Mouse (Mus musculus): ENCODE data around the gene Cpt1a.

Cpt1a gene

DNA sequence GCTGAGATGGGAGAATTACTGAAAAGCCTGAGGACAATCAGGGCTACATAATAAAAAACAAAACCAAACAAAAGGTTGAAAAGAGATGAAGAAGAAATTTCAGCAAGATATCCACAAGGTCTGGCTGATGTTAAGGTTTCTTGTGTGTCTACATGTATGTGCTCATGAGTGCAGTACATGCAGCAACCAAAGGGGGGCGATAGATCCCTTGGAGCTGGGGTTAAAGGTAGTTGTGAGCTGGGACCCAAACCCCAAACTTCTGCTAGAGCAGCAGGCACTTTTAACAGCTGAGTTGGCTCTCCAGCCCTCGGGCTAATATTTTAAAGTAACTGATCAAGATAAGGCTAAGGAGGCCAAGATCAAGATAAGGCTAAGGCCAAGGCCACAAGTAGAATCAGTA is 51.9 kb downstream of the Cpt1a start:
- DNase-seq: no peak

DNA sequence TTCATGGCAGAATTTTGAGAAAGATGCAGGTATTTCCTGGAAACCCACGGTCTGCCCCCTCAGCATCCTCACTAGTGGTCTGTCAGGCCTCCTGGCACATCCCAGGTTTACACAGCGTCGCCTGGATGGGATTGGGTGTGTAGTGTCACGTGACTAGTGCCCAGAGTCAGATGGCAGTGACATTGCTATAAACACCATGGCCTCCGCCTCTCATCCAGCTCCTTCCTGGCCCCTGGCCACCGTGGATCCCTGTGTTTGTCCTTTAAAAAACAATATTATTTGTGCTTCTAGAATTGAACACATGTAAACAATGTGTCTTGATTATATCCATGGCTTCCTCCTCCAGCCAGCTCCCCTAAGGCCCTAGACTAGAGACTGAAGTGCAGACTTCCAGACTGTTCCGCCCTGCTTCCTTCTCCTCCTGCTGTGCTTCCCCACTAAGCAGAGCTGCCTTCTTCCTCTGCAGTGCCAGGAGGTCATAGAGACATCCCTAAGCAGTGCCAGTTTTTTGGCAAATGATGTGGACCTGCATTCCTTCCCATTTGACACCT is 53.9 kb downstream of the Cpt1a start:
- no peak for DNase-seq

DNA sequence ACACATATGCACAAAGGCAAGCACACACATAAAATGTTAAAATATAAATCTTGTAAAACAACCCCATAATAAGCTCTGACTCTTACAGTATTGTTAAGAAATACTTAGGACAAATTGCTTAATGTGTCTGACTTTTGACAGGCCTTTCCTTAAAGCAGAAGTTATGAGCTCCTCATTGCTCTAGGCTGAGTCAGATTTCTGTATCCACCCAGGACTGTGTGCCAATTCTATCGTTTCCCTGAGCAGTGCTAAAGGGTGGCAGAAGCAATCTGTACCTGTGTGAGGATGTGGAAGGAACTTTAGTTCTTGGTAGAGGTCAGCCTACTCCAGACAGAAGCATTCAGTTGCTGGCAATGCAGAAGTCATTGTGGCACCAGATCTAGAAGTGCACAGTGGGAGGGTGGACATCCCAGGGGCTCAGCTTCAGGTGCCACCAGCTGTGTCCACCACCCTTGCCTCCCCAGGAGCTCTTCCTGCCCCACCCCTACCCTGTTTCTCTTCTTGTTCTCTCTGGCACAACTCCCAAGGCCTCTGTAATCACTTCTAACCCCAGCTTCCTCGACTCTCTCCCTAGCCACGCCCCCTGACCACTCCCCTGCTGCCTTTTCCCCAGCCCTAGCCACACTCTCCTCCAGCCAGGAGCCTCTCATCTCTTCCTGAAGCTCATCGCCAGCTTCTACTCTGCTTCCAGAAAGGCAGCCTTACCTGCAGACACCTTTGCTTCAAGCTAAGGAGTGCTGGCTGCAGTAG is 55.0 kb downstream of the Cpt1a start:
- DNase-seq: no peak

DNA sequence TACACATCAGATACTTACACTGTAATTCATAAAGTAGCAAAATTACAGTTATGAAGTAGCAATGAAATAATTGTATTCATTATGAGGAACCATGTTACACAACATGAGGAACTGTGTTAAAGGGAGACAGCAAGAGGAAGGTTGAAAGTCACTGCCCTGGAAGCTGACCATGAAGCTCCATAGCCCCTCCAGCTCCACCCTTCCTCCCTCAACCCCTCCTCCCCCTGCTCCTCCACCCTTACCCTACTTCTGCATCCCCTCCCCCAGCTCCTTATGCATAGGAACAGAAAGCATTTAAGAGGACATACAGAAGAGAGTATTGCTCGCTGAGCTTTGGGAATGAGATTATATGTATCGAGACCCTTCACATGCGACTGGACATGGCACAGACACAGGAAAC is 56.5 kb downstream of the Cpt1a start:
- DNase-seq: no peak

DNA sequence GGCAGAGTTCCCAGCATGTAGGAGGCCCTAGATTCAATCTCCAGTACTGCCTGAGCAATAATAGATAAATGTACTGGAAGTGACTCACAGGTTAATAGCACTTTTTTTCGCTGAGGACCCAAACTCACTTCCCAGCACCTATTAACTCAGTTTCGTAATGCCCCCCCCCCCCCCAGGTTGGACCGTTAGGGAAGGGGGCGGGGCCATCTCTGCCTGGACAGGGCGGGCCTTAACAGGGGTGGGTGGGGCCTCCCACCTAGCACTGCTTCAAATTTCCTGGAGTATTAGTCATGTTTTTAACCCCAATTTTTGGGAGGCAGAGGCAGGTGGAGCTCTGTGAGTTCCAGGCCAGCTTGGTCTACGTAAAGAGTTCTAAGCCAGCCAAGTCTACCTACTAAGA is 65.9 kb downstream of the Cpt1a start:
- no peak for DNase-seq

DNA sequence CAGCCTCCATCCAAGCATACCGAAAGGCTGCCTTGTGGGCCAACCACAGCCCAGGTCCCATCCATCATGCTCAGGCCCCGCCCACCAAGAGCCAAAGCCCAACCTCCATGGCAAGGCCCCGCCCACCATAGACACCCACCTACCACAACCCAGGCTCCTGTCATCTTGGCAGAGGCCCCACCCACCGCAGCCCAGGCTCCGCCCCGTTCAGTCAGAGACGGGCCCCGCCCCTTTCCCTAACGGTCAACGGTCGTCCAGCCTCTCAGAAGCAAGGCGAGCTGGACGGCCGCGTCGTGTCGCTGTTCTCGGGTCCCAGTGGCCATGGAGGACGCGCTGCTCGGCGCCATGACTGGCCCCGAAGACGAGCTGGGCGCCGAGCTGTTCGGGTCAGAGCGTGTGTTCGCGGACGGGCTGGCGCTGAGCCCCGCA is 66.5 kb downstream of the Cpt1a start, which contains the start of gene Tesmin:
Gene Tesmin, plus strand, starts transcription at position 229 of the 429 bp plus-strand sequence.
- DNase-seq: peak; percentile 97

DNA sequence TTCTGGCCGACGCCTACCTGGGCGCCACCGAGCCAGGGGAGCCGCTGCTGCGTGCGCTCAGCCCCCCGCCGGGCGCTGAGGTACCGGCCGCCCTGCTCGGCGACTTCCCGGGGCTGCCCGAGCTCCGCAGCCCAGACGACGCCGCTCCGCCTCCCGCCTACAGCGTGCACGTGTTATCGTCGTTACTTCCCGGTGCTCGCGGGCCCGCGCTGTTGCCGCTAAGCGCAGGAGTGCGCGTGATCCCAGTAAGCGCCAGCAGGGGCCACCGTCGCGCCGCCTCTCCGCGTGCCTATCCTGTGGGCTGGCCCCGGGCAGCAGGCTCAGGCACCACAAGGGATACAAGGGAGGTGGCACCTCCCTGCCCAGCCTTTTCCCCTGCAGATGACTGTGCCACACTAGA is 67.0 kb downstream of the Cpt1a start:
- DNase-seq: peak; percentile 89

DNA sequence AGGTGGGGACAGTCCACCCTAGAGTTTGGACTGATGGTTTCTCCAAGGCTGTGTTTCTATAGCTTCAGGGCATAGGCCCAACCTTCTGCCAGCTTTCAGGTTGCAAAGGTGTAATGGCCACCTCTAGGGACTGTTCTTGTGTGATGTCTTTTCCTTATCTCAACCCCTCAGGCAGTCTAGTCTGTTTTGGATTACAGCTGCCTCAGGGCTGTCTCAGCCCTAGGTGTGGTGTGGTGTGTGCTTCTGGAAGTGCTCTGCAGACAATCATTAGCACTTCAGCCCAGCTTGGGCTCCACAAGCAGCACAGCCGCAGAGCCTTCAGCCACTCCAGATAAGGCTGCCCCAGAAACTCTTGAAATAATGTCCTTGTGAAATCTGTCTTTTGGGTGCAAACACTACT is 70.2 kb downstream of the Cpt1a start:
- DNase-seq: no peak

DNA sequence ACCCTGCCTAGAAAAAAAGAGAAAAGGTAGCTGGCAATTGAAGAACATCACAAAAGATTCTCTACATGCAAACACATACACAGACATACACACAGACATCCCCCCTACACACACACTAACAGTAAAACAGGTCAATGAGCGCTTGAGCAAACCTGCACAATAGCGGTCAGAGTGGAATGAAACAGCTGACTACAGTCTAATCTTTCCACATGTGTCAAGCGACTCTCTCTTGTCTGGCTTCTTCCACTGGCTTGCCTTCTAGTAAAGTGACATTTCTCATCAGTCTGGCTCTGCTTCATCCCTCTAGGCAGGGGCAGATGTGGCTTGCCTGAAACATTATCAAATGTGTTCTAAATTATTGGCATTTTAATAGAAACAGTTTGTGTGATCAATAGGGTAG is 72.1 kb downstream of the Cpt1a start:
- DNase-seq: no peak

DNA sequence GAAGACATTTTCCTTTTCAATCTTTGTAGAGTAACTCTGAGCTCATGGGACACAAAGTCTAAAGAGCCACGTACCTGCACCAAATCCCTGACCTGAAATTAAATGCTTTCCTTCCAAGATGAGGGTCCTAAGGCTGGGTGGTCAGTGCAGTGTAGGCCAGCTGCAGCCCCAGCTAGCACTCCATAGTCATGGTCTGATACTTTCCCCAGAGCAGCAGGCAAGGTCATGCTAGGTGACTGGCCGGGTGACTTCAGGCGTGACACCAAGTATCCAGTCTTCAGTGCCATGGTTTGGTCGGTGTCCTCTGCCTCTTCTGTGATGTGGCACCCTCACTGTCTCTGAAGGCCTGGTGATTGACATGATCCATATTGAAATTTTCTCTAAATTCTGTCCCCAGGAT is 77.9 kb downstream of the Cpt1a start:
- no peak for DNase-seq

DNA sequence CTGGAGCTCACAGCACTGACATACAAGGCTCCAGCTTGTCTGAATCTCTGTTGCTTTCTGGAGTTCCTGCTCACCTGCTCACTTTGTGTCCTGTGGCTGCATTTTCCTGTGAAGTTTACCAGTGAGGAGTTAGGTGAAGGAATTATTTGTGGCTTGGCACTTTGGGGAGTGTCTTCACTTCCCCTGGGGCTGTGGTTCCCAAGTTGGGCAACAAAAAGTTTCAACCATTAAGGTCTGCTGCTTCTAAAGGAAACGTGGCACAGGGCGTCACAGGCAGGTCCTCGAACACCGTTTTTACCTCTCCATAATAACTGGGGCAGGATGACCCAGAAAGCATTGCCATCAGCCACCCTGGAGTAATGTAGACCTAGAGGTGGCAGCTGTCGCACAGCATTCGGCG is 79.4 kb downstream of the Cpt1a start:
- no peak for DNase-seq

DNA sequence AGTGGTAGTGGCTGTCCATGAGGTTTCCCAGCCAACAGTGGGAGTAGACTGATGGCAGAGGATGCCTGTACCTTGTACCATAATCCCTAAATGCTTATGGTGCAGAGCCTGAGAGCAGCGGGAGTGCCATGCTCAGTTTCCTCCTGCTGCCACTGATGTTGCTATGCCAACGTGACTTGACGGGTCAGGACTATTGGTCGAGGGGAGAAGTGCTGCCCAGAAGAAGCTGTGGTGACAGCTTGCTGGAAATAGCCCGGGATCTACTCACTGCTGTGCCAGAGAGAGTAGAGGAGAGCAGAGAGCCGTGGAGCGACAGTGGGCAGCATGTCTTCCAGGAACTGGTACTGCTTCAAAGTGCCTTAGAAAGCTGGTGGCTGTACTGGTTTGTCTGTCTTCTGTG is 79.8 kb downstream of the Cpt1a start:
- DNase-seq: no peak

DNA sequence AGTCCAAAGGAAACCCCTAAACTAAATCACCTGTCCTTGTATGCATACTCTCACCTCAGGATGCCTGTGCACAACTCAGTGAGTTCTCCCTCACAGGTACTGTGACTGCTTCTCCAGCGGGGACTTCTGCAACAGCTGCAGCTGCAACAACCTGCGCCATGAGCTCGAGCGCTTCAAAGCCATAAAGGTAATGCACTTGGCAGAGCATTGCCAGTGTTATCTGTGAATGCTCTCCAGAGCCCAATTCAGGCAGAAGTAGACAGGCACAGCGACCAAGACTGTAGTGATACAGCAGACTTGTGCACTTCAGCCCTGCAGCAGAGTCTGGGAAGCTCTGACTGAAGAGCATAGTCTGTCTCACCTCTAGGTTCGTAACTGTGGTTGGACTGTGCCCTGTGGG is 80.3 kb downstream of the Cpt1a start:
- DNase-seq: no peak

DNA sequence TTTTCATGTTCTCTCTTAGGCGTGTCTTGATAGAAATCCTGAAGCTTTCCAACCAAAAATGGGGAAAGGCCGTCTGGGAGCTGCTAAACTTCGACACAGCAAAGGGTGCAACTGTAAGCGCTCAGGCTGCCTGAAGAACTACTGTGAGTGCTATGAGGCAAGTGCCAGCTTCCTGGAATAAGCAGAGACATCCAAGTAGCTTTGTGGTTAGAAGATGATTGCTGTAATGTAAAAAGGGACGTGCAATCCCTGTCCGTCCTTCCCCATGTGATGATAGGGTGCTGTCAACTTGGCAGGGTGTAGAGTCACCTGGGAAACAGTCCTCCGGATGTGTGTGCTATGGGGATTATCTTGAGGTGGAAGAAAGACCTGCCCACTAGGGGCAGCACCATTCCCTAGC is 81.9 kb downstream of the Cpt1a start:
- DNase-seq: no peak

DNA sequence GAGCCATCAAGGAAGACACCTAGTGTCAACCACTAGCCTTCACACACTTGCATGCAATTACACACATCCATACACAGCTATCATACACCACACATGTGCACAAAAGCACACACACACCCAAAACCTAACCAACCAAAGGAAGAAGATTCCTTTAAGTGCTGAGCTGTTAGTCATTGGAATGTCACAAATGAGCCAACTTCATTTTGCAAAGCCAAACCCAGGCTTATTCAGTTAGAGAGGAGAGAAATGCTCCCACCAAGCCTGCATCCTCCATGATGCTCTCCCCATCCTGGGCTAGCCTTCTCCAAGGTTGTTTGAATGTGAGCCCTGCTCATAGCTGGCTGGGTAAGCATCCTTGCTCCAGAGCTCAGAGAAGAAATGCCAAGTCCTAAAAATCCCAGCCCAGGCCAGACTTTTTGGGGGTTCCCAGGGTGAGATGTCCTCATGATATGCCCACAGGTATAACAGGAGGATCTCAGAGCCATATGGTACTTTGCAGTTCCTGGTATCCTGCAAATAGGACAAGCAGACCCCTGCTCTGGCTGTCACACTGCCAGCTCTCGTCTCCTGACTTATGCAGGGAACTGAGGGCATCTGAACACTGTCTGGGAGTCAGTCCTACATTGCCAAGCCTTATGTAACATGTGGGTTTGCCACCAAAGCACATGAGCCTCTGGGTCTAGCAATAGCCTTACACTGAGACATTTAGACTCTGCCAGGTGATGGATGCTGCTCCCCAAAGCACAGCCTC is 83.6 kb downstream of the Cpt1a start:
- no peak for DNase-seq

DNA sequence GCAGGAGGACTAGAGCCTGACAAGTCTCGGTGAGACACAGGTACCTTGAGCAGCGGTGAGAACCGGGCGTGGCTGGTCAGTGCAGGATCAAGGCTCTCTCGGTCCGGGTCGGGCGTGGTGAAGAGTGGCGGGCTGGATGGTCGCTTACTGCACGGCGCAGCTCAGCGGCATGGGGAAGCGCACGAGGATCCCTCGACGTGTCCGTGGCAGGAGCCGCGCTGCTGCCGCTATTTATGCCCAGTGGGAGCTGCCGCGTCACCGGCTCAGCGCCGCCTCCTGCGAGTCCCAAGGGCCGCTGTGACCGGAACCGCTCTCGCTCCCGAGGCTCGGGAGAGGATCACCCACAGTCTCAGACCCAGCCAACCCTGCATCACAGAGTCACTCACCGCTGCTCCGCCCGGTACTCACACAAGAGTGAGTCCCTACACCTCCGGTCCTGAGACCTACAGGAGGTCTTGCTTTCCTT is 92.2 kb downstream of the Cpt1a start, which contains the start of gene Gal:
Gene Gal, minus strand, starts transcription at position 277 of the 466 bp plus-strand sequence.
- DNase-seq: no peak

DNA sequence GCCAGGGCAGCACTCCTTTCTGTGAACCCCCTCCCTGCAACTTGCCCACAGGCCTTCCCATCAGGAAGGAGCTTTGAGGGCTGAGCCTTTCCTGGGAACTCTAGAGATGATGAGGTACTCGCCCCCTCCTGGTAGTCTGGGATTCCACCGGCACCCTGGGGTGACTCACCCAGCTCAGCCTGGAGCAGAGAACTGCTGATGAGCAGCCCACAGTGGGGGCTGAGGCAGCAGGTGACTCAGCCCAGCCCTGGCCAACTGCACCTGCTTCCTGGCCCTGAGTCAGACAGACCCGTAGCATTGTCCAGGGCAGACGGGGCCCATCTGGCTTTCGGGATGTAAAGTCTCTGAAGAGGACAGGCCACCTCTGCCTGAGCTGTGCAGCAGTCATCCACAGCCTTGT is 97.1 kb downstream of the Cpt1a start:
- DNase-seq: no peak

DNA sequence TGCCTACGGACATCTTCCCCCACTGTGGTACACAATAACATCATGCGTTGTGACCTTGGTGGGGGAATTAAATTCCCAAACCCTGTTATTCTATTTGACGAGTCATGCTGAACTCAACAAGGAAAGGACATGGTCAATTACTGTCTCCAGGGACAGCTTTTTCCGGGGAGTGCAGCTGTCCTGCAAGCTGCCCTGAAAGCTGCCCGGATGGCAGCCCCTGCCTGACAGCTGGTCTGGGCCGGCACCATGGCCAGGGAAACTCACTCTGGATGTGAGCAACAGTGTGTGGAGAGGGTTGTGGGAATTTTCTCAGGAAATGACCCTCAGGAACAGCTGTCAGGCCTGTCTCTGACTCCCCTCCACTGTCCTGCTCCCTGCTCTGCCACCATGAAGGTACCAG is 100.4 kb downstream of the Cpt1a start:
- no peak for DNase-seq

DNA sequence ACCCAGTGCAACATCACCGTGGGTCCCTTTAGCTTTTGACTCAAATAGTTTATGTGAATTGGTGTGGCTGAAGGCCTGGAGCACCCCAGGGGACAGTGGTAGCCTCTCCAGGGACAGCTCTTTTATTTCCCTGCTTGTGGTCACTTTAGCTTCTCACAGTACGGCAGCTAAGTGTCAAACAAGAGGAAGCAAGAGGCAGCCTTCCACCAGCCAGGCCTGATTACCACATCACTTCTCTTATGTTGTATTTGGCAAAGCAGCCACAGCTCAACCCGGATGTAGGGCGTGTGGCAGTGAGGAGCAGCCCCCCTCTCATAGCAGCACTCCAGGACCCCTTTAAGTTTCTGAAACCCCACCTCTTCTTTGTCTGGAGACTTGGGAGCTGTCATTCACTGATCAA is 100.8 kb downstream of the Cpt1a start:
- DNase-seq: no peak

DNA sequence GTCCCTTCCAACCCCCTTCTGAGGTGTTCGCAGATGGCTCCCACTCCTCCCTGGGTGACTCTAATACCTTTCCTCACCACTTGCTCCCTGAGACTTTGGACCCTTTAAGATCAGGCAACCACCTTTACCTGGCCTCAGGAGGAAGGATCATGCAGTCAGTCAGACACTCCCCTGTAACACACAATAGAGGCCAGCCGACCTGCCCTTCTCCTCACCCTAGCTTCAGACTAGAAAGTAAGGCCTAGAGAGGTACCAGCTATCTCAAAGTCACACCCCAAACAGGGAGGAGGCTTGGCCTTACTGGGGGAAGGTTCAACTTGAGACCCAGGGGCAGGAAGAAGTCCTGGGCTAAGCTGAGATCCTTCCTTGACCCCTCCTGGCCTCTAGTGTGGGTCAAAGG is 102.1 kb downstream of the Cpt1a start:
- DNase-seq: no peak

DNA sequence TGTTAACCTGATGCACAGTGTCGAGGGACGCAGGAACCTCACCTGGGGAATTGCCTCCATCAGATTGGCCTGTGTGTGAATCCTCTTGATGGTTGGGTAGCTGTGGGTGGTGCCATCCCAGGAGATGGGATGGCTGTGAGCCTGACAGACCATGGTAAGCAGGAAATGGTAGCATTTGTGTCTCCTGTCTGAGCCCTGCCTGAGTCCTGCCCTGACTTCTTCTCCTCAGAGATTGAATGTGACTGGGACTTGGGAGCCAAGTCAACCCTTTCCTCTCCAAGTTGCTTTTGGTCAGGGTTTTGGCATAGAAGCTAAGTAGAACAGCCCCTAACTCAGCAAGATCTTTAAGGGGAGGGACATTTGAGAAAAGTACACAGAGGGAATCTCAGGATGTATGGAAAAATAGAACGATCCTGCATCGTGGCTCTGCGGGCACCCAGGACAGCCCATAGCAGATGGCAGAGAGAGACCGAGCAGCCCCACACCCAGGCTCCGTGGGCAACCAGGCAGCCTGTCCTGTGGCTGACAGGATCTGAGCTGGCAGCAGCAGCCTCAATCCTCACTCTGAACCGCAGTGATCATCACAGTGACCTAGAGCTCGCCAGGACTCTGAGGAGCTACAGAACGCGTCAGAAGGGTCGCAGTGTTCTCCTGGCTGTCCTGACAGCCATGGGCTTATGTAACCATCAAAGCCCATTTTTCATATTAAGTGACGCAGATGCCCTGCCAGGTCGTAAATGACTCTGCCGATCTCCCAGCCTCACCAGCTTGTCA is 106.1 kb downstream of the Cpt1a start:
- DNase-seq: no peak

DNA sequence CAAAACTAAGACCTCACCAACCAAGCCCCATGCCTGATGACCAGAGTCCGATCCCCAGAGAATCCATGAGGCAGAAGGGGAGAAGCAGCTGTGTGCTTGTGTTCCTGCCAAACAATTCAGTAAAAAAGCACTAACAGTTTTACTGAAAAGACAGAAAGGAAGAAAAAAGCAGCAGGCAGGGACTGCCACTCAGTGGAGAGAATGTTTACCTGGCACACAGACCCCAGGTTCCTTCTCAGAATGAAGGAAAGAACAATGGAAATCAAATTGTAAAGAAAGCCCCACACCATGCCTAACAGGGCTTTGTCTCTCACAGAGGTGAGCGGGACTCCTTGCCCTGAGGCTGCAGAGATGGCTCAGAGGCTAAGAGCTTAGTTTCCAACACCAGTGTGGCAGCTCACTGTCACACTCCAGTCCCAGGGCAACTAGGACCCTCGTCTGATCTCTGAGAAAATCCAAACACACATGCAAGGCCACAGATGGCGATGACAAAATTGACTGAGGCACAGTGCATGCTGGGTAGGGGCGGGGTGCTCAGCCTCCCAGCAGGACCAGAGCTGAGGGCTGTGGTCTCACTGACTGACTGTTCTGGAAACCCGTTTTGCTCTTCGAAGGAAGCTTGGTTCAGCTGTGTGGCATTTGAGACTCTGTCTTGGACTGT is 107.2 kb downstream of the Cpt1a start:
- DNase-seq: no peak

DNA sequence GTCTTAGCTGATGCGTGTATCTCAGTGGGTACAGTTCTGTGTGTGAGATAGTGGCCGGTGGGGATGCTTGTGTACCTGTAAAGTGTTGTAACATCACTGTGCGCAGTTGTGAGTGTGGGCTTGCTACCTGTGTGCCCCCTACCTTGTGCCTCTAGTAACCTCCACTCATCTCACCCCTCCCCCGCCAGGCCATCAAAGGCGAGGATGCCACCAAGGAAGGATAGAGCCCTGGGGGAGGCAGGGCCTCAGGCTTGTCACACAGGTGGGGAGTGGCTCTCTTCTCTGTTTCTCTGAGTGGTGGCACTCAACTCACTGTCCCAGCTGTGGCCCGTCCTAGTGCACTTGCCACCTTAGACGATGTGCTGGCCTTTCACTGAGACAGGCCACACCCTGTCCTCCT is 108.9 kb downstream of the Cpt1a start:
- no peak for DNase-seq

Data from kidney, adult 9 months (tissue).